Mouse (Mus musculus) urinary bladder, postnatal 14 days (tissue): Measurements from ENCODE around the gene Rnf38.

Source experiments
- DNase-seq: peaks from one replicate; pipeline ENCODE4 v3.0.0; 2021; ENCODE audit warnings: low spot score

Rnf38 gene

DNA sequence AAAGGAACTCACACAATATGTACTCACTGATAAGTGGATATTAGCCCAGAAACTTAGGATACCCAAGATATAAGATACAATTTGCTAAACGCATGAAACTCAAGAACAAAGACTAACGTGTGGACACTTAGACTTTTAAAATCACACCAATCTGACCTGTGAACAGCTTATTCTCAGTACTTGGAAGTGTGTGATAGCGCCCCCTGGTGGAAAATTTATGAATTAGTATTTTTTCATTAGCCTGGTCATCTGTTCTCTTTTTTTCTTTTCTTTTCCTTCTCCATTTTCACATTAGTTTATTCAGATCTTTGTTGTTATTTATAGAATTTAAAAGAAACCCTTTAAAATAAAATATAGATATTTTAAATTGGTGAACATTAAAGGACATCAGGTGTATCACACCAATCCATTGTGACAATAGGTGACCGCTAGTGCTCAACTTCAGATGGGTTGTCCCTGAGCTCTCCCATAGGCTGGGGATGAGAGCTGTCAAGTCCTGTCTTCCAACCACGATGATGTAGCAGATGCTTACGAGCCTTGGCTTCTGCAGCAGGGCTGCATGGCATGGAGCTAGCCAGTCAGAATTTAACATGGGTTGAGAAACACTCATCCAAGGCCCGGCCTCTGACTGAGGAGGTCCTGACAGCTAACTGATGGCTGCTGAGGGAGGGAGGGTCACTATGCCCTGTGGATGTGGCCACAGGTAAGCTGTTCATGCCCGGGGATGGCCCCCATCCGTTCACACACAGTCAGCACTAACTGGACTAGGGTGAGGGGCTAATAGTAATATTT is 114.0 kb downstream of the Rnf38 start:
- DNase-seq, result no peak

- DNase-seq, result no peak
These were observed 118.5 kb downstream of the Rnf38 start for GRCm38 (mm10) chr4:44115046-44115445.

DNA sequence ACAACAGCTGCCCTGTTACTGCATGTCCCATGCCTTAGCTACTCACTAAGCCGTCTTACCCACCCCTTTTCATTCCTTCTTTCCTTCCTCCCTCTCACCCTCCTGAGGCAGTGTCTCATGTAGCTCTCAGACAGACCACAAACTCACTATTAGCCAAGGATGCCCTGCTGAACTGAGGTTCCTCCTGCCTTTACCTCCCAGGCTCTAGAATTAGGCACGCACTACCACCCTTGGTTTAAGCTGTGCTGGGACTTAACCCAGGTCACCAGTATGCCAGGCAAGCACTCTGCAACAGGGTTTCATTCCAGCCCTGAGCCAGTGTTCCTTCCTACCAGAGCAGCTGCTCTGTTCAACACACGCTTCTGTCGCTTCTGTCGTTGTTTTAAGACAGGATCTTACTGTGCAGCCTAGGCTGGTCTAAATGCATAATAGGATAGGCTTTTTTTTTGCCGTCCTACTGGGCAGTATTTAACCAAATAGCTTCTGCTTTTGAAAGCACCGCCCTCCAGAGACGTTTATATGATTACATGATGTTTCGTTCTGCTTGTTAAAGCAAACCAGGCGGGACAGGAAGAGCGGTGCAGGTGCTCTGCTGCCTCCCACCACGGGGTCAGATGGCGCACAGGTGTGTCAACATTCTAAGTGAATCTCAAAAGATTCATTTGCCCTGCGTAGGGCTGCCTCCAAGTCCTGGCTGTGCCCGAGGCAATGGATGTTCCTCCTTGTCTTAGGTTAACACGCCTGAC is 120.0 kb downstream of the Rnf38 start:
- DNase-seq, result peak; percentile 50

GRCm38 (mm10) chr4:44112741-44113140 is 120.8 kb downstream of the Rnf38 start:
- peak; percentile 78 for DNase-seq

DNA sequence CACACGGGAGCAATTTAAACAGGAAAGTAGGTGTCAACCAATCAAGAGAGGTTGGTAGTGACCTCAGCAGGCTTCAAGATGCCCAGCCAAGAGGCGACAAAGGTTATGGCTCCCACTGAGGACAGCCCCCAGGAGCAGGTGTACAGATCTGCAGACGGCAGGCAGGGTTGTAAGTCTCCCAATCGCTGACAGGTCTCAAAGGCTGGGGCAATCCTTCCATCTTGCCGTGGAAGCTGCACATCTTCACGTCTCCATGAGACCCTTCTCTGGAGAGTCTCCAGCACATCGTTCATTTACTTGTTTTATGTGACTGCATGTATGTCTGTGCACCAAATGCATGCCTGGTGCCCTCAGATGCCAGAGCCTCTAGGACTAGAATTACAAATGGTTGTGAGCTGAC is 122.8 kb downstream of the Rnf38 start:
- DNase-seq, result no peak

DNA sequence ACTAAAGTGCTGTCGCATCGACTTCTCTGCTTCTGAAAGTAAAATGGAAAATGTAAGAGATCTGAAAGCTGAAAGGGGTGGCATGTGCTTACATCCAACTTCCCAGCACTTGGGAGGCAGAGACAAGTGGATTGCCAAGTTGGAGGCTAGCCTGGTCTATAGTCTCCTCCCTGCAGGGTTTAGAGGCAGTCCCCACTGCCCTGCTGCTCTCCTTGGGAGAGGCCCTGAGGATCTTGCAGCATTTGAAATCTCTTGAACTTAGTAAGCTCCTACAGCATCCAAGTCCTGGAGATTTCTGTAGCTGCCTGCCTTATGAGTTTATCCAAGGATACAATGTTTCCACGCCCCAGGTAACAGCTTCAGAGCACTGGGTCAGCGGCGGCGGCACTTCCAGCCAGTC is 125.3 kb downstream of the Rnf38 start:
- DNase-seq, result no peak

GRCm38 (mm10) chr4:44107339-44107738 is 126.2 kb downstream of the Rnf38 start:
- DNase-seq, result peak; percentile 28

- DNase-seq, result no peak
These were observed 127.2 kb downstream of the Rnf38 start for GRCm38 (mm10) chr4:44106297-44106821.

DNA sequence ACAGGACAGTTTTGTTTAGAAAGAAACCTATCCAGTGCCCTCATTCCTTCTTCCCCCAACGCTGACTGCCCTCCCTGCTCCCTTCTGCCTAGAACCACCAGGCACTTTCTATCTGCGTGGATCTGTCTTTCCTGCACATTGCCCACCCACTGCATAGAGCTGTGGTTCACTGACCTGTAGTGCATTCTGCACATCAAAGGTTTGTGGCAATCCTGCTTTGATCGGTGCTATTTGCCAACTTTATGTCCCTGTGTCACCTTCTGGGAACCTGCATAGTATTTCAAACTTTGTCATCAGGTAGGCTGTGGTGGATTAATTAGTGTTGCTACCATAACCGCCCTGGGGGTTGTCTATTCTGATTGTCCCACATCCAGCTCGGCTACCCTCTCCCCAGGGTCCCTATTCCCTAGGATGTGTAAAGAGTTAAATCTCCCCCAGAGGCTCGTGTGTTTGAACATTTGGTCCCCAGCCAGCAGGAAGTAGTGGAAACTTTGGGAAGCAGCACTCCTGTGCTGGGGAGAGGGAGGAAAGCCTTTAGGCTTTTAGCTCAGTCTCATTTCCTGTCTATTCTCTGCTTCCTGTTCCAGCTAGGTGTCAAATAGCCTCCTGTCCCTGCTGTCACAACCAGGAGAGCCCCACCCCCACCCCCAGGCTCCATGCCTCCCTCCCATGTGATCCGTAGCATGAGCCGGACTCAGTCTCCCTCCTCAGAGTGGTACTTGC is 129.2 kb downstream of the Rnf38 start:
- no peak for DNase-seq

GRCm38 (mm10) chr4:44103620-44104019 is 130.0 kb downstream of the Rnf38 start:
- peak; percentile 41 for DNase-seq

DNA sequence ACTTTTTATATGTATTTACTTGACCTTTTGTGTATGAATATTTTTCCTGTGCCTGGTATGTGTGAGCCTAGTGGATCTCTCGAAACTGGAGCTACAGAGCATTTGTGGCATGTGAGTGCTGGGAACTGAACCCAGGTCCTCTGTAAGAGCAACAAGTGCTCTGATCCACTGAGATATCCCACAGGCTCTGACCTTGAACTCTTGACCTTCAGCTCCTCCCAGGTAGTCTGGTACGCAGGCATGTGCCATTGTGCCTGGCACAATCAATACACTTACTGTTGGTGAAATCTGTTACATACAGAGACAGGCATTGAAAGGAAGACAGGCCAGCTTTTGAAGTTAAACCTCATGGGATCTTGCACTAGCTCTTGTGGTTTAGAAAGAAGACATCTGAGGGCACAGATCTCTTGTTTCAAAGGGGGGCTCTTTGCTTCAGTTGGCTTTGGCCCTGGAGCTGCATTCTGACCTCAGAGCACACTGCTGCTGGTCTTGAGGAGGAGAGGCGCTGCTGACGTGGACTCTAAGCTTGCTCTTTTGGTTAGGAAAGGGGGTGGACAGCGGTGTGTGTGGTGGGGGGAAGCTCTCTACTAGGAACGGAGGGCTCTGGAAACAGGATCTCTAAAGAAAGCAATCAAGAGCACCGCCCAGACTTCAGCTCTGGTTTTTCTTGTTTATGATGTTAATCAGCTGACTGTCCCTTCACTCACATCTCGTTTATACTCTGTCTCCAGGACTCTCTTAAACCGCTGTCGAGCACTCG is 135.8 kb downstream of the Rnf38 start:
- DNase-seq, result no peak

DNA sequence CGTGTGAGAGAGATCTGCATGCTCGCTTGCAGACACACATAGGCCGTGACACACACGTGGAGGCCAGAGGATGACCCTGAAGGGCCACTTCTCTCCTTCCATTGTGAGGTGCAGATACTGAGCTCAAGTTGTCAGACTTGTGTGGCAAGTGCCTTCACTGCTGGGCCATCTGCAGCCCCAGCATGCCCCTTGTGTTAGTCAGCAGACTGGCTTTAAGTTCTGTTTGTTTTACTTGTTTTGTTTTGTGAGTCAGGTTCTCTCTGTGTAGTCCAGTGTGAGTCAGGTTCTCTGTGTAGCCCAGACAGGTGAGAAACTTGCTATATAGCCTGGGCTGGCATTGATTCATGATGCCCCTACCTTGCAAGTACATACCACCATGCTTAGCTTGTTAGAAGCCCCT is 139.1 kb downstream of the Rnf38 start:
- DNase-seq, result peak; percentile 59

- DNase-seq, result no peak
These were observed 141.2 kb downstream of the Rnf38 start for GRCm38 (mm10) chr4:44092359-44092758.

DNA sequence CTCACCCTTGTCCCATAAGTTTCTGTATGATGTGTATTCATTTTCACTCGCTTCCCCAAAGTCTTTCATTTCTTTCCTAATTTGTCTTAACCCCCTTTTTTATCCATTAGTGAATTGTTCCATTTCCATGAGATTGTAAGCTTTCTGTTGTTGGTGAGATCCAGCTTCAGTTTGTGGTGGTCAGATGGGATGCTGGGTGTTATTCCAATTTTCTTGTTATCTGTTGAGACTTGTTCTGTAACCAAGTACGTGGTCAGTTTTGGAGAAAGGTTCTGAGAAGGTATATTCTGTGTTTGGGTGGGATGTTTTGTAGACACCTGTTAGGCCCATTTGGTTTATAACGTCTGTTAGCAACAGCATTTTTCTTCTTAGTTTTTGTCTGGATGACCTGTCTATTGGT is 148.0 kb downstream of the Rnf38 start:
- DNase-seq, result no peak

- DNase-seq, result no peak
These were observed 148.8 kb downstream of the Rnf38 start for GRCm38 (mm10) chr4:44084602-44085325.

DNA sequence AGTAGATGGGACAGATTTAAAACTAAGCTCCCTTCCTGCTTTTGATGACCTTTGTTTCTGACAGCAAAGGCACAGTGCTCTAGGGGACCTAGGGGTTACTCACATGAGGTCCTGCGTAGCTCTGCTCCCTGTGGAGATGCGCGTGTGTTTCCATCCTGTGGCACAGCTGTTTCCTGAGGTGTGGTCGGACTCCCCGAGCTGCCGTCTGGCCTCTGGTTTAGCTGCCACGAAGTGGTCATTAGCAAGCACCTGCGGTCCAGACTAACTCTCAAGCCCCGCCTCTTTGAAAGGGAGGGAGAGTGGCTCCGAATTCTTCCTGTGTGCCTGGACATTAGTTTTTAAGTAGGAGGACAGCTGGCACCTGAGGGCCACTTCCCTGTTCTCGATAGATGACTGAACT is 149.6 kb downstream of the Rnf38 start, which contains the start of gene Gne:
Gene Gne (minus strand): TSS at position 233 of the 400 bp plus-strand sequence.
- DNase-seq, result peak; percentile 42

- DNase-seq, result no peak
These were observed 155.1 kb downstream of the Rnf38 start for GRCm38 (mm10) chr4:44078358-44078933.
